Mouse (Mus musculus) heart, postnatal 36 days (tissue): ENCODE measurements around the gene Pifo. TPM values are rescaled to one million over a fixed set of nuclear protein-coding genes. Genes with fewer than 3 reads are reported as not detected.
"Not testable (repeated sequence)": the region's sequence is repeated elsewhere in the genome, so short reads cannot be mapped to it uniquely, and the experiment has no call there.

Experiments used
- DNase-seq, 2 experiments: peaks; one replicate each; pipeline ENCODE4 v3.0.0; 2021 to 2022
- intact Hi-C: fragments of 180-260 bp; cut with DNase I; formaldehyde crosslinking; loops from one replicate; pipeline ENCODE4 v1.15.1; 2025
- total RNA-seq, 2 experiments: library from RNA; stranded (reverse); gene quantifications; 2 replicates each; pipeline ENCODE4 v1.2.3; 2021

Gene Pifo
- not detected for total RNA-seq

DNA sequence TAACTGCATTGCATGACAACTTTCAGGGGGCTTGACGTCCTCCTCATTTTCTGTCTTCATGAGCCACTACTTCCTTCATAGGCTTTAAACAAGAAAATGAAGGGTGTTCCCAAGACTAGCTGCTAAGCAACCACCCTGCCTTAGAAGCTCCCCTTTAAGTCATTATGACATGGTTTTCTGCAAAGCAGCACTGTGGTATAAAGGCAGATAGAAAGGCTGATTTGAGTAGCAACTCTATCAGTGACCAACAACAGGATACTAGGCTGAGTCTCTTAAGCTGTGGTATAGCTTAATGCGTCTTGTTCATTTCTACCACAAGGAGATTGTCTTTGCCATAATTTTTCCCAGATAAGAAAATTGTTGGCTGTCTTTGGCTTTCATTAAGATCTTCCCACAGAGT lies at the start of gene Pifo:
Gene Pifo, minus strand, starts transcription at position 101 of the 400 bp plus-strand sequence.
- no peak for DNase-seq
- intact Hi-C loops, result no loop called here

DNA sequence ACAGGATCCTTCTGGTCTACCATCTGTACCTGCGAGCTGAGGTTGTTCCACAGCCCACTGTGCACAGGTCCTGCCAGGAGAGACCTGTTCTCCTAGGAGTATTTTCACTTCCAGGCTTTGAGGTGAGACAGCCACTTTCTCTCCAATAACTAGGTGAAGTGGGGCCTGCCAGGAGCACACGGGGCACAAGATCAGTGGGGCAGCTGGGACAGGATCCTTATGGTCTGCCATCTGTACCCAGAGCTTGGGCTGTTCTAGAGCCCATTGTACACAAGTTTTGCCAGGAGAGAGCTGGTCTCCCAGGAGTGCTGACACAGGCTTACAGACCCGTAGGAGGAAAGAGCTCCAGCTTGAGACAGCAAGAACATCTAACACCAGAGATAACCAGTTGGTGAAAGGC lies 43.5 kb upstream of the Pifo start:
- intact Hi-C loops, result no loop called here
- no peak for DNase-seq

DNA sequence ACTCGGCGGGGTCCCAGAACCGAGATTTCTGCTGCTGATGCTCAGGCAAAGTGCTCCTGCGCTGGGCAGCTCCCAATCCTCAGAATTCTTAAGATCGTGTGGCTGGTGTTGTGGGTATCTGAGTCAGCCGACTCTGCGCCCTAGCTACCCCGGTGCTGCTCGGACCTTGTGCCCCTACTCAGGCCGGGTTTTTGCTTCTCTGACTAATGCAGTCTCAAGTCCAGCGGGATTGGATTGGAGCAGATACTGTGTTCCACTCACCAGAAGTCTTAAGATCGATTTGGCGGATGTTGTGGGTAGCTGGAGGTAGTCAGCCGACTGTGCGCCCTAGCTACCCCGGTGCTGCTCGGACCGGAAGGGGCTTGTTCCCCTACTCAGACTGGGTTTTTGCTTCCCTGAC lies 37.5 kb upstream of the Pifo start:
- intact Hi-C loops, result no loop called here
- DNase-seq, result no peak

DNA sequence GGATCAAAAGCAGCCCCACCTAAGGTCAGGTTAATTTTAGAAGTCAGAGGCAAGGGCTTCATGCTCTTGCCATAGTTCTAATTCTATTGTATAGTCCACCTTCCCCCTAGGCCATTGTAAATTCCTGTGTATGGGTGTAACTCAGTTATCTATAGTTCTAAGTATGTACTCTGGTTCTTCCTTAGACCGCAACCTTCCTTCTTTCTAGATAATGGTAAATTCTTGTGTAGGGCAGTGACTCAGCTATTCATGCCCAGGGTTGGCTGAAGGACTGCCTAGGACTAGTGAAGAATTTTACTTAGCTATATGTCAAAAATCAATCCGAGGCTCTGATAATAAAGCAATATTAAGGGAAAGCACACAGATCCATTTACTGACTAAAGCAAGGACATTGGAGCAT lies 25.9 kb upstream of the Pifo start:
- DNase-seq, result no peak
- intact Hi-C loops, result no loop called here

DNA sequence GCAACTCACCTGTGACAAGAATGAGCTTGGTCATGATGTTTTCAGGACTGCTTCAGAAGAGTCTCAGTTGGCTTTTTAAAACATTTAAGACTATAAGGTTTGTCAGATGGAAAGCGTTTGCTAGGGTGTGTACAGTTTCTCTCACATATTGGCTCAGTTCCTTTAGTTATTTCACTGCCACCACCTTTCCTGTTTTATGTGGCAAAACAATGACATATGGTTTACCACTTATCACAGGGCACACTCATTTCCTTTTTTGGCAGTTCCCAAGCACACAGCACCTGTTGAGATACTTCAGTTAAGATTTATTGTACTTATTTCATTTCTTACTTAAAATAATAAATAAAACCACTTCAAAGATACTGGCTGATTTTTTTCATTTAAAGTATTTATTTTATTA lies 18.3 kb upstream of the Pifo start, which contains the start of gene Chil5:
Gene Chil5, minus strand, starts transcription at position 34 of the 400 bp plus-strand sequence.
- intact Hi-C loops, result no loop called here
- DNase-seq, result no peak

DNA sequence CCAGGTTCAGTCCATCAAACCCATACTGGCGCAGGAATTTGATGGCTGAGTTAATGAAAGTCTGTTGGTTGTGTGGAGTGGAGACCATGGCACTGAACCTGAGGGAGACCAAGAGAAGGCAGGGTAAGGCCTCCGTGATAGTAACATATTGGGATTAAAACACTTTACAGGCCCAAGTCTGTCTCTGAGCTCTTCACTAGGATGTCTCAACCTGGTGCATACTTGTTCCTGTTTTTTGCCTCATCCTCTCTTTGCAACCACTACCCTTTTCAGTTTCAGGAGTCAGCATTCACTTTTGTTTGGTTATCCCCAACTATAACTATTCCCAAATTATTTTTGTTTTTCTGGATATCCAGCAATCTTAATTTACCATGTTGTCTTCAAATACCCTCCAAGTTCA lies 9.7 kb upstream of the Pifo start:
- intact Hi-C loops, result no loop called here
- DNase-seq, result no peak

DNA sequence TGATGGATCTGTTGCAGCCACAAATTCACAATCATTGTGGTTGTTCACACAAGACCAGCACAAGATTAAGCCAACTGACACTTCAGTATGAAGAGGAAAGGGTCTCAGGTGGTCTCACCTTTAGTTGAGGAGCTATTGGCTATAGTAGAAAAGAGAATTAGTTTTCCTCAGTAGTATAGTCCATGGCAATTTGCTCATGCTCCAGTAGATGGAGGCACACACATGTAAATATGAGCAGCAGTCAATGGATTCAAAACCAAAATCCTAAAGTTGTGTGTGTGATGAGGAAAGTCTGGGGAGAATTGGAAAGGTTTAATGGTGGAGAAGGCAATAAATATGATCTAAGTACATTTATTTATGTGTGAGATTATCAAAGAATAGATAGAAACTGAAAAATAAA lies 7.4 kb upstream of the Pifo start:
- no peak for DNase-seq
- intact Hi-C loops, result no loop called here

DNA sequence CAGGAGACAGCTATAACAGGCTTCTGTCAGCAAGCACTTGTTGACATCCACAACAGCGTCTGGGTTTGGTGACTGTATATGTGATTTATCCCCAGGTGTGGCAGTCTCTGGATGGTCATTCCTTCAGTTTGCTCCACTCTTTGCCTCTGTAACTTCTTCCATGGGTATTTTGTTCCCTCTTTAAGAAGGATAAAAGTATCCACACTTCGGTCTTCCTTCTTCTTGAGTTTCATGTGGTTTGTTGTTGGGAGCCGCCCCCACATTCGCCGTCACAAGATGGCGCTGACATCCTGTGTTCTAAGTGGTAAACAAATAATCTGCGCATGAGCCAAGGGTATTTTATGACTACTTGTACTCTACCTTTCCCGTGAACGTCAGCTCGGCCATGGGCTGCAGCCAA lies 11.1 kb downstream of the Pifo start:
- DNase-seq, intact Hi-C loops: not testable (repeated sequence)

DNA sequence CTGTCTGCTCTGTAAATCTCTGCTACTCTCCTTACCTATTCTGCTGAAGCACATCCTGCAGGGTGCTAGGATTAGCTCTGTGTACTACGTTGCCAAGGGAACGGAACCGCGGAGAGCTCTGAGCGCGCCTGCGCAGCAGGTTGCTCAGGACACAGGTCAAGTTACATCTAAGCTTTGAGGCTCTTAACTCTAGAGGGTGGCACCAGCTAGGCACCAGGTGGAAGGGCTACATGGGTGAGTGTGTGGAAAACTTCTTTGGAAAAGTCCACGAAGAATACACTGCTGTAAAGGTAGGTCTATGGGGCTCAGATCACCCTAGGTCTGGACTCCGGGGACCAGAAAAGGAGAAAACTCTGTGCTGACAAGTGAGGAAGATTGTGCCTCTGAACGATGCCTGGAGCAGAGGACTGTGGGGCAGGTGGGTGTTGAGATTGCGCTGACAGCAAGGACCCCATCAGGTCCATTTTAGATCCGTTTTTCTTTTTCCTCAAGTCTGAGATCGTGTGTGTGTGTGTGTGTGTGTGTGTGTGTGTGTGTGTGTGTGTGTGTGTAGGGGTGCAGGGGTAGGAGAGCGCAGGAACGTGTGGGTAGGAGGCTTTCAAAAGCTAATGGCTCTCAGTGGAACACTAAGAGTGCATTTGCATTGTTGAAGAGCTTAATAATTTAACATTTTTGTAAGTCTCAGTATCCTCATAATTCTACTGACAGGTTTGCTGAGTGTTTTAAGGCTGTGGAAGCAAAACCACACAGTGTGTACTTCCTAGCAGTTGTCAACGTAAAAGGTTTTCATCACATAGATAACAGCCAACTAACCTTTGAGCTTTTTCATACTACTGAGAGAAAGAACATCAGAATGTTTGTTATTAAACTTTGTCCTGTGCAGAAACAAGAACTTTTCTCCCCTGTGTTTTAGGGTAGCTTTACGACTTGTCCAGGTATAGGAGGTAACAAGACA lies 12.8 kb downstream of the Pifo start:
- intact Hi-C loops, result no loop called here
- DNase-seq, result no peak

DNA sequence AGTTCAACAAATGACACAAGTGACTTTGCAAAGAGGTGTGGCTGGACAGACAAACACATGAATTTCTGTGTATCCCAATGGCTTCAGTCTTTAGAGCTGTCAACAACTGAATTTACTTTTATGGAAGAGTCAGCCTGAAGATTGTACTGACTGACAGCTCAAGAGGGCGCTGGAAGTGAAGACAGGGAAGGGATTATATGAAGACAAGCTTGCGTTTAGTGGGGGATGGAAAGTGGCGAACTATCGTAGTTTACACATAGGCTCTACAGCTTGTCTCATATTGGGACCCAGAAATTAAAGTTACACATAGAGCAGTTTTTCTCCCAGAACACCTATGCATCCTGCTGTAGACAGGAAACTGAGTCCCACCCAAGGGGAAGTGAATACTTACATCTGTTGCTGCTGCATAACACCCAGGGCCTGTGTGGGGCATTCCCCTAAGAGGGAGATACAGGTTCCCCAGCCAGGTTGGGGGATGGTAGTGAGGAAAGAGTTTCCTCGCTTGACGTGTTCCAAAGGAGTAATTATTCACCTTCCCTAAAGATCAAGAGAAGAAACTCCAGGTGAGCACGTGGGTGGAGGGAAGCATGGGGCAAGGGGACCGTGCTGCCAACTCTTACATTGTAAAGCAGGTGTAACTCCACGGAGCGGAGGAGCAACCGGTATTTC lies 13.6 kb downstream of the Pifo start:
- DNase-seq, result no peak
- intact Hi-C loops, result no loop called here

DNA sequence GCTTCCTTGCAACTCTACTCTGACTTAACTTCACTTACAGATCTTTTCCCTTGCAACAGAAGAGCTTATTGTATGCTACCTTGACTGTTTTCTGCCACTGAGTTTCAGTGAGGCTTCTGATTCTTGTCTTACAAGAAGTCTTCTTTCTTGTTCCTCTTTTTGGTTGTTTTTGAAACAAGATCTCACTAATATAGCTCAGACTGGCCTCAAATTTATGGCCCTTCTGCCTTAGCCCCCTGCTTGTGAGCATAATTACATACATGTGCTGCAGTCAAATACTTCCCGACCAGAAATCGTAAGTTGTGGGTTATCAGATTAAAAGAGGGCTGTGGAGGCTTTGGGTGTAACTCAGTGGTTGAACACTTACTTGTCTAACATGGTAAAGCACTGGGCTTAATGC lies 19.7 kb downstream of the Pifo start:
- intact Hi-C loops, result loop anchor here (5.0 kb wide), 1 partner anchor 888 kb away; no protein-coding TSS in a partner anchor
- no peak for DNase-seq

DNA sequence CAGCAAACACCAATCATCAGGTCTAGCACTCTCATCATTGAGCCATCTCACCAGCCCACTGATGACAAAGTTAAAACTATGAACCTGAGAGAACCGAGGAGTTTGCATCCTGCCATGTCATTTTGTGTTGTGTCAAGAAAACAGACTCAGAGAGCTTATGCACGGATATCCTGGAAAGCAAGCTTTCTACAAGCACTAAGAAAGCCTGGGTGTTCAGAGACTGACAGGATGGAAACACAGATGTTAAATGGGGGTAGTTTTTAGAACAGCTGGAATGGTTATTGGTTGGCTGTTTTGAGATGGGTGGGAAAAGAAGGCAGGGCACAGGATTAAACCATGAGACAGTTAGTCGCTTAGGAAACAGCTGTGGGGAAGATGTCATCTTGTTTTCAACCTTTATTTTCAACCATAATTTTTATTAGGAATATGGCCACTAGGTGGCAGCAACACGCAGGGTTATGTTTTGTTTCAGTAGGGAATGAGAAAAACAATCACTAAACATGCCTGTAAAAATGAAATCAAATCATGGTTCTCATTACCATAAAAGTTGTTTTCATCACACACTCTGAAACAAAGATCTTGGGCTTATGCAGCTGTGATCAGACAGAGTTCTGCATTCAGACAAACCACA lies 22.7 kb downstream of the Pifo start:
- peak; percentile 46 to 53 for DNase-seq
- intact Hi-C loops, result loop anchor here (5.0 kb wide), 1 partner anchor 891 kb away; no protein-coding TSS in a partner anchor

DNA sequence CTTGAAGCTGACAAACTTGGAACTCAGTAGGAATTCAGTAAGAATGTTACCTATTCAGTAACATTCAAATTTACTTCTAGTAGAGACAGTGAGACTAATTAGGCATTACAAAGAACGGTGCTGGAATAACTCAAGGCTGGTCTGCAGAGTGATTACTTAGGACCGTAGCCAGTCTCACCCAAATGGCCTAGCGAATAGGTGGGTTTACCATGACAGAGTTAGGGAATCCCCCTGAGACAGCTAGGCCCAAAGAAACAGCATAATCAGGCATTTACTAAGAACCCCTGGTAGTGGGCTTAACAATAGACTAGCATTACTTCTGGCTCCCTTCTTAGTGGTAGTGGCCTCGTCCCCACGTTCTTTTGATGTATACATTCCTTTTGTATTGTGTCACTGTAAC lies 24.8 kb downstream of the Pifo start:
- DNase-seq, result not testable (repeated sequence)
- intact Hi-C loops, result loop anchor here (5.0 kb wide), 1 partner anchor 893 kb away; no protein-coding TSS in a partner anchor

DNA sequence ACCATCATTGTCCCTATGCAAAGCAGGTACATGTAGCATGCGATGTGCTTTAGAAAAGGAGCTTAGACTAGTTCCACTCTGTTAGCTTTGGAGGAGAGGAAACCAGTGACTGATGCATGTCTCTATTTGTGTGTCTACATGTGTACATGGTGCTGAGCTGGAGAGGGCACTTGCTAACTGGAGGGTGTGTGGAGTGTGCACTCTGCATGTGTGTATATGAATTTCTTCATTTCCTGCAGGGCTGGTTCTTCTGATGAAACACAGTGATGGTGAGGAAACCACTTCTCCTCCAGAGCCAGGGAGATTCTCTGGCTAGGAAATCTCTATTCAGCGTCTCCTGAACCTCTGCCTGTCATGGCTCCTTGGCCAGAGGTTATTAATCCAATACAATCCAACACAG lies 40.3 kb downstream of the Pifo start:
- intact Hi-C loops, result no loop called here
- no peak for DNase-seq

DNA sequence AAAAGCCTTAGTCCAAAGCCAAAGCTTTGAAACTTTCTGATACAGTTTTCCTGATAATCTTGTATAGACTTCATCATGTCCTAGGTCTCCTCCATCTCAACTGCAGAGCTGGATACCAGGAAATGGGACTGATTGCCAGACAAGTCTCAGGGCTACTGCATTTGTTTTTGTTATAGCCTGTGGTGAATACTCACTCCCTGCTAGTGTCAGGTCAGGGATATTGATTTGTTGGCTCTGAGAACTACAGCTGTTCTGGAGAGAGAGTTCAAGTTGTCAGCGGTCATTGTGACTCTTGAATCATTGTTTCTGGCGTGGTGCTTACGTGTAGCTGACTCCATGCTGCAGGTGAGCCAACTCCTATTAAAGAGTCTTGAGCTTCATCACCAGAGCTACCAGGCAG lies 41.0 kb downstream of the Pifo start, which contains the start of gene Ovgp1:
Gene Ovgp1, plus strand, starts transcription at position 301 of the 400 bp plus-strand sequence.
- intact Hi-C loops, result no loop called here
- DNase-seq, result no peak

DNA sequence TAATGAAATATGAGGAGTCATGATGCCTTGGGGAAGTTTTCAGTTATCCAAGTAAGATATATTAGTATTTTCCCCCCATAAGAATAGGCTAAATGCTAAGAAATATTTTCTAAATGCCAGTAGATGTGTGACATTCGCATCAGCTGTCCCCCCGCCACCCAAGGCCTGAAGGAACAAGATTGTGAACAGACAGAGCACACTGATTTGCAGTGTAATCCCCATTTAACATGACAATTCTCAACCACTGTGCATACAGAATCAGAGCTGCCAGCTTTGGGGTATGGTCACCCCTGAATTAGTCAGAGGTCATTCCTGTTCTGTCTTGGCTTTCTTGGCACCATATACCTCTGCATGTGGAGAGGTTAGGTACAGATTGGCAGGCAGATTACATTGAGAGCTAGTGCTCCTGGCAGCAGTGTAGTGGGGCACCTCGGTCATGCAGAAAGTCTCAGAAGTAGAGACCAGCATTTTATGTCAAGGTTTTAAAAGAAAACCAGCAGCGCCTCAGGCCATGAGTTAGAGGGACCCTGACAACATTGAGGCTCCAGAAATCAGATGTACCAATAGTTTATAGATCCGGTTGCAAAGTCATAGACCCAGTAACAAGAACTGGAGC lies 42.5 kb downstream of the Pifo start:
- DNase-seq, result no peak
- intact Hi-C loops, result no loop called here

DNA sequence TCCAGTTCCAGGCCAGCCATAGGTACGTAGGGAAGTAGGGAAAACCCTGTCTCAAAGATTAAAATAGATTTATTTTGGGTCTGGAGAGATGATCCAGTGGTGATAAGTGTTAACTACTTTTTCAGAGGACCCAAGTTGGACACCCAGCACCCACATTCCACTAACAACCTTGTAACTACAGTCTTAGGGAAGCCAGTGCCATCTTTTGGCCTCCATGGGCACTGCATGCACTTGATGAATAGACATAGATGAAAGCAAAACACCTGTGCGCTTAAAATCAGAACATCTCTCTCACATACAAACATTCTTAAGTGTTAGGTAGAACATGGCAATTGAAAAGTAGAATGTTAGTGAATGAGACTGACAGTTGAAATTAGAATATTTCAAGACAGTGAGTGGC lies 53.7 kb downstream of the Pifo start:
- intact Hi-C loops, result loop anchor here (10.0 kb wide), 1 partner anchor 584 kb away; the partner anchor contains the start of genes Cept1 and Dram2
- no peak for DNase-seq

DNA sequence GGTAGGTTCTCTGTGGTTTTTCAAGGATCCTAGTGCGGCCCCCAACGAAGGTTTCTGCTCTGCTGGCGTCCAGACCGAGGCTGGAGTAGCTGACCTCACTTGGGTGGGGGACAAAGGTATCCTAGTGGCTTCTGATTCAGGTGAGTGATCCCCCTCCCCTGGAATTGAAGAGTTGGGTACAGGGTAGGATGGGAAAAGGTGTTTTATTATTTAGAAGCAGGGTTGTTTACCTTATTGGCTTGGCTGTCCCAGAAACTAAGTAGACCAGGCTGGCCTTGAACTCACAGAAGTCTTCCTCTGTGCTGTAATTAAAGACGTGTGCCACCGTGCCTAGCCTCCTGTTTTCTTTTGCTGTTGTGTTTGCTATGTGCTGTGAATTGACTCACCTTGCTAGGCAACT lies 54.4 kb downstream of the Pifo start, which contains the start of gene Atp5f1:
Gene Atp5f1, minus strand, starts transcription at position 101 of the 400 bp plus-strand sequence.
- intact Hi-C loops, result loop anchor here (2.0 to 10.0 kb wide), 3 partner anchors 233 to 585 kb away; partner anchors contain the start of genes Cept1, Ddx20 and Dram2
- no peak for DNase-seq

DNA sequence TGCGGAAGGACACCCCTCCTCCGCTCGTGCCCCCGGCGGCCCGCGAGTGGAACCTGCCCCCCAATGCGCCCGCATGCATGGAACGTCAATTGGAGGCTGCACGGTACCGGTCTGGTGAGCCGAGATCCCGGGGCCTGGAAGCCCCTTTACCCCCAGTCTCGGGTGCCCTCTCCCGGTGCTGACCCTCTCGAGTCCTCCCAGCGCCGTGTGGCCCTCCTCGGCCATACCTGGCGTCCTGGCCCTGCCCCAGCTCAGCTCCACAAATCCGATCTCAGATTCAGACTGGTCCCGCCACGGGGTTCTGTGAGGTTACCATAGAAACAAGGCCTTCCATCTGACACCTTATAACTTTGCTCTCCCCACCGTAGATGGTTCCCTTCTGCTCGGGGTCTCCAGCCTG lies 54.9 kb downstream of the Pifo start:
- DNase-seq, result no peak
- intact Hi-C loops, result loop anchor here (2.0 to 5.0 kb wide), 2 partner anchors 232 to 273 kb away; partner anchors contain the start of gene Ddx20

DNA sequence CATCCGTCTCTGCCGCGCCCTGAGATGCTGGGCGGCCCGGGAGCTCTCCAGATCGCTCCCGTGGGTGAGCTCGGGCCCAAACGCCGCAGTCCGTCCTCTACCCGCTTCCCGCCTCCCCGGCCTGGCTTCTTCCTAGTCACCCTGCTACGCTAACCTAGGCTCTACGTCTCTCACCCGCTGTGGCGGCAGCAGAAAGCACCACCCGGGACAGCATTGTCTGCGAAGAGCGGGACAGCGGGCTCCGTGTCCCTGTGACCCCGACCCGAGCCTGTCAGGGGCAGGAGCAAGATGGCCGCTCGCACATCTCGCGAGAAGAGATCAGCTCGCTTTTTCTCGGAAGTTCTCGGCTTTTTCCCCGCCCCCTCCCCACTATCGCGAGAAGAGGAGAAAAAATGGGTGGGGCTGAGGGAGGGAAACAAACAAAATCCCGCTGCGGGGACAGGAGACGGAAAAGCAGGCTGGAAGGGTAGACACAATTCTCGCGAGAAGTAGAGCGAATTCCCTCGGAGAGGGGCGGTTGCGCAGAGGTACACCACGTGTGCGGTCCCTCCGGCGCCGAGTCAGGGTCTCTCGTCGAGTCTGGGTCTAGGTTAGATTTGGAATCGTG lies 55.4 kb downstream of the Pifo start, which contains the start of gene Wdr77:
Gene Wdr77, plus strand, starts transcription at position 396 of the 607 bp plus-strand sequence.
- DNase-seq, result peak; percentile 95 to 97
- intact Hi-C loops, result loop anchor here (2.0 to 5.0 kb wide), 2 partner anchors 232 to 272 kb away; partner anchors contain the start of gene Ddx20
